In the genomic region with DNA sequence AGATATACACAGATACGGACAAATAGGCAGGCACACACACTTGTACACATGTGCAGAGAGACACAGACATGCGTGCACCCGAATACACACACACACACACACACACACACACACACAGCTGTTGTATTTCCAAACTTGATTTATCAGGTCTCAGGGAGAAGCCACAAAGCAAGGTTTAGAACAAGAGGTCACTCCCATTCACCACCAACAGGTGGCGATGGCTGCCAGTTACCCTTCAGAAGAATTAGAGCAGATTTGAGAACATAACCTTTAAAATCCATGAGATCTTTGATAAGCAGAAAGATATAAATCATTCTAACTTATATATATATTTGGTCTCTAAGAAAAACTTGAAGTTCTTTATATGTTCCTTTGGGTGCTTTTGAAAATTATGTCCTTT, we compare ENCODE assay signal across 10 mouse cellular contexts.
A peak's percentile ranks its signal among the peaks of the same experiment; 100 is the strongest.
DNase-seq lines count a peak whose midpoint lies in the region; ATAC-seq lines count a peak whose summit lies in the region.
"Had no signal": no experiment of that assay in that cellular context is flagged by ENCODE, and none has a peak within 500 bp of the region (broad histone marks: within the 10 kb centered on the region; RNA-seq: fewer than 3 reads in every experiment).

No protein-coding gene starts in this region.

- 56% methylated on average over 4 of the region's 4 CpGs for WGBS in heart, embryonic 10.5 days

- no peak overlapping the region for H3K4me3 ChIP-seq in heart, embryonic 10.5 days
- H3K4me3 ChIP-seq: erythroblast, embryonic 14.5 days; limb, embryonic 12.5 days had no signal

- no peaks in the 10 kb centered on the region for H3K36me3 ChIP-seq in heart, embryonic 10.5 days
- H3K36me3 ChIP-seq: limb, embryonic 12.5 days had no signal

- peaks cover 24% of the 10 kb centered on the region for H3K27me3 ChIP-seq in heart, embryonic 10.5 days (ENCODE audit: insufficient read depth, poor library complexity, severe bottlenecking)

- DNase-seq in CD4-positive, CD25-positive, alpha-beta regulatory T cell, adult 2 months (ENCODE audit: low read depth, low spot score), result peak; percentile 2
- DNase-seq in heart, postnatal 4 days, result peak; percentile 61
- DNase-seq in heart, embryonic 10.5 days (ENCODE audit: low spot score), result no peak
- DNase-seq in right cerebral cortex, adult 2 months (ENCODE audit: low spot score in 2 of 2), result peak; percentile 39 to 57
- DNase-seq in right cerebral cortex, postnatal 25 days, result no peak
- peak; percentile 65 for DNase-seq in kidney, postnatal 10 days
- DNase-seq in spleen, postnatal 4 days (ENCODE audit: low spot score in 2 of 2), result no peak

- H3K4me1 ChIP-seq in heart, embryonic 10.5 days, result peaks cover 8% of the 10 kb centered on the region; the same call in 1 of the 2 replicates

- H3K9me3 ChIP-seq in heart, embryonic 10.5 days, result no peaks in the 10 kb centered on the region

- ATAC-seq in CD4-positive, CD25-positive, alpha-beta regulatory T cell, adult 4 months, result no peak

- no peak overlapping the region for H3K27ac ChIP-seq in heart, embryonic 10.5 days
- H3K27ac ChIP-seq: limb, embryonic 12.5 days had no signal

Comparison
In these comparisons a context has a peak if more than half of its experiments do, and no peak if none do; other contexts are left out.
1. DNase-seq: peak in CD4-positive, CD25-positive, alpha-beta regulatory T cell, adult 2 months (single experiment), heart, postnatal 4 days (single experiment), right cerebral cortex, adult 2 months (2 of 2) and kidney, postnatal 10 days (single experiment); none in heart, embryonic 10.5 days (single experiment), right cerebral cortex, postnatal 25 days (single experiment) and spleen, postnatal 4 days (0 of 2).